Mouse (Mus musculus): ENCODE data around the gene Trim2.
A peak's percentile ranks its signal among the peaks of the same experiment; 100 is the strongest.

Gene Trim2

GRCm38 (mm10) chr3:84286311-84286710, 20.4 kb downstream of the Trim2 start:
- no peak for DNase-seq (ENCODE audit: low spot score)

- DNase-seq (ENCODE audit: low spot score): no peak
These were observed 21.9 kb downstream of the Trim2 start for GRCm38 (mm10) chr3:84284796-84285195.

- DNase-seq (ENCODE audit: low spot score): no peak
These were observed 23.2 kb downstream of the Trim2 start for GRCm38 (mm10) chr3:84283524-84283923.

GRCm38 (mm10) chr3:84281936-84282371, 24.7 kb downstream of the Trim2 start:
- DNase-seq (ENCODE audit: low spot score): no peak

- no peak for DNase-seq (ENCODE audit: low spot score)
These were observed 27.9 kb downstream of the Trim2 start for GRCm38 (mm10) chr3:84278809-84279208.

GRCm38 (mm10) chr3:84275124-84275523, 31.6 kb downstream of the Trim2 start:
- no peak for DNase-seq (ENCODE audit: low spot score)

- DNase-seq (ENCODE audit: low spot score): no peak
These were observed 34.2 kb downstream of the Trim2 start for GRCm38 (mm10) chr3:84272293-84273015.

- no peak for DNase-seq (ENCODE audit: low spot score)
These were observed 34.9 kb downstream of the Trim2 start for GRCm38 (mm10) chr3:84271794-84272193.

- no peak for DNase-seq (ENCODE audit: low spot score)
These were observed 35.6 kb downstream of the Trim2 start for GRCm38 (mm10) chr3:84271058-84271457.

GRCm38 (mm10) chr3:84270624-84270995, 36.1 kb downstream of the Trim2 start:
- DNase-seq (ENCODE audit: low spot score): peak; percentile 77

GRCm38 (mm10) chr3:84269987-84270623, 36.6 kb downstream of the Trim2 start:
- peak; percentile 44 for DNase-seq (ENCODE audit: low spot score)

- peak; percentile 49 for DNase-seq (ENCODE audit: low spot score)
These were observed 38.2 kb downstream of the Trim2 start for GRCm38 (mm10) chr3:84268434-84268833.

GRCm38 (mm10) chr3:84266391-84266931, 40.2 kb downstream of the Trim2 start:
- DNase-seq (ENCODE audit: low spot score): no peak

- DNase-seq (ENCODE audit: low spot score): no peak
These were observed 41.6 kb downstream of the Trim2 start for GRCm38 (mm10) chr3:84265084-84265483.

GRCm38 (mm10) chr3:84264395-84264794, 42.3 kb downstream of the Trim2 start:
- peak; percentile 31 for DNase-seq (ENCODE audit: low spot score)

- no peak for DNase-seq (ENCODE audit: low spot score)
These were observed 43.9 kb downstream of the Trim2 start for GRCm38 (mm10) chr3:84262804-84263203.

- DNase-seq (ENCODE audit: low spot score): no peak
These were observed 44.8 kb downstream of the Trim2 start for GRCm38 (mm10) chr3:84261863-84262262.

- DNase-seq (ENCODE audit: low spot score): peak; percentile 55
These were observed 45.8 kb downstream of the Trim2 start for GRCm38 (mm10) chr3:84260837-84261236.

- DNase-seq (ENCODE audit: low spot score): no peak
These were observed 46.6 kb downstream of the Trim2 start for GRCm38 (mm10) chr3:84260024-84260535.

GRCm38 (mm10) chr3:84259281-84260023, 47.2 kb downstream of the Trim2 start:
- peak; percentile 67 for DNase-seq (ENCODE audit: low spot score)

- DNase-seq (ENCODE audit: low spot score): no peak
These were observed 48.1 kb downstream of the Trim2 start for GRCm38 (mm10) chr3:84258518-84259031.

- no peak for DNase-seq (ENCODE audit: low spot score)
These were observed 48.6 kb downstream of the Trim2 start for GRCm38 (mm10) chr3:84257989-84258517.

Measured in embryo, embryonic 10 days (tissue).